Mouse (Mus musculus): ENCODE data around the gene 9930111J21Rik2. TPM values are rescaled to one million over a fixed set of nuclear protein-coding genes. Genes with fewer than 3 reads are reported as not detected.
A peak's percentile ranks its signal among the peaks of the same experiment; 100 is the strongest.

The 9930111J21Rik2 gene
- polyA plus RNA-seq, 1 experiment from 2014 or later, result 0.46 TPM

DNA sequence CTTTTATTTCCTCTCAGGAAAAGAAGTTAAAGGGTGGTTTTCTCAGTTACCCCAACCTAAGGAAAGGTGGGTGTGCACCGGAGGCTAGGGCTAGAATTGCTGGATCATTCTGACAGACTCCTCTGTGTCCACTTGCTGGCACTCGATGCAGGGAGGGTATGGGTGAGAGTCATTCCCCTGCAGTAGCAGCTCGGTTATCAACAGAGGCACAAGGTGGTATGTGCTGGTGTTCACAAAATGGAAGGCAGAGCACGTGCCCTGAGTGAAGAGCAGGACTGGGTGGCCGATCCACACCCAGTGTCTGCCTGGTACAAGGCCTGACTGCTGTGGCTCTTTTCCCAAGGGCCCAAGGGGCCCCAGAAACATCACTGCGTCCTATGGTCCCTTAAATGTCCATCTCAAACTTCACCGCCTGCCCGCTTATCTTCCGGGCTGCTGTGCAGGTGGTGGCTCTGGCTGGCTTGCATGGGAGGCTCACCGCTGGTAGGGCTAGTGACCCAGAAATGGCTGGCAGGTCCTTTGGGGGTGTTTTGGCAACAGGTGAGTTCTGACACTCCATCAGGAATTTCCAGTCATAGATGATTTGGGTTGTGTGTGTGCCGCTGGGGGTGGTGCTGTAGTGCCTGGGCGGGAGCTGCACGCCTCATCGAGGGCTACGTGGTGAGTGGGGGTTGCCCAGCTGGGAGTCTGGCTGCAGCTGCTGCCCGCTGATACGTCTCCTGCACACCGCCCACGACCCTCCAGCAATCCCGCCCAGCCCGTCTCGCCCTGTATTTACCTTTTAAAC is 37.0 kb upstream of the 9930111J21Rik2 start:
- H3K9ac ChIP-seq (ENCODE audit: low read length), result peak overlapping the region; percentile 31; the same call in 1 of the 2 replicates
- WGBS, result 37% methylated on average over 22 of the region's 22 CpGs
- H3K4me1 ChIP-seq (replicated peaks; ENCODE audit: control insufficient read depth, insufficient read depth), result peaks cover 4% of the 10 kb centered on the region; the same call in 1 of the 2 replicates
- TF ChIP-seq CTCF (IDR thresholded peaks at IDR 0.05; ENCODE audit: low read depth) (no peak), EP300 (optimal IDR thresholded peaks at IDR 0.05) (no peak)
- no peaks in the 10 kb centered on the region for H3K36me3 ChIP-seq (ENCODE audit: control insufficient read depth, insufficient read depth, low read length)
- peak overlapping the region; percentile 18 for H3K4me3 ChIP-seq (ENCODE audit: low read depth, low read length)
- no peaks in the 10 kb centered on the region for H3K27me3 ChIP-seq (ENCODE audit: control insufficient read depth, insufficient read depth, low read length)
- ATAC-seq (ENCODE audit: low FRiP score, low TSS enrichment) (peak; percentile 62; the same call in 1 of the 2 replicates), DNase-seq (ENCODE audit: low spot score) (peak; percentile 65)
- H3K4me2 ChIP-seq (replicated peaks; ENCODE audit: low read depth), result peak overlapping the region; percentile 46
- no peaks in the 10 kb centered on the region for H3K9me3 ChIP-seq (ENCODE audit: control insufficient read depth, low read length)
- 0 out of 2 replicates have a peak overlapping the region, but pooled peaks have one; percentile 30 for H3K27ac ChIP-seq (replicated peaks)

DNA sequence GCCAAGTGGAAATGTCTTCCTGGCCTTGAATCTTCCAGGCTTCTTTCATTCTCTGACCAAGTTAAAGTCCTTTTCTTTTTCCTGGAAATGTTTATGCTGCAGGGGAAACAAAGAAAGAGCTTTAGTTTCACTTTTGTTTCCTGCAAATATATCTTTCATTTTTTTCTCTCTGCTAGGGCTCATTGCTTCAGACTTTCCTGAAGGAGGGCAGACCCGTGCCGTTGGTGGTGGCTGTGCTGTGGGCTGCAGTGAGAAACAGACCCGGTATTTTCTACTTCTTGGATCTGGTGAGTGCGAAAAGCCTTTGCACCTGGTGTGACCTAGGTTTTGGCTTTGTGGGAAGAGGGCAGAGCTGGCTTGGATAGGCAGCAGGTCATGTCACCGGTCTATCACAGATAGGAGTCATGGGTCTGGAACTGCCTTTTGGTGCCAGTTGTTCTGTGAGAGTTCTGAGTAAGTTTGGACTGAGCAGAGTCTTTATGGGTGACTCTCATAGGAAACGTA is 35.9 kb upstream of the 9930111J21Rik2 start:
- Histone ChIP-seq H3K27ac (replicated peaks) (peak overlapping the region; percentile 75), H3K36me3 (ENCODE audit: control insufficient read depth, insufficient read depth, low read length) (no peaks in the 10 kb centered on the region), H3K9me3 (ENCODE audit: control insufficient read depth, low read length) (no peaks in the 10 kb centered on the region), H3K27me3 (ENCODE audit: control insufficient read depth, insufficient read depth, low read length) (no peaks in the 10 kb centered on the region), H3K4me2 (replicated peaks; ENCODE audit: low read depth) (peak overlapping the region; percentile 17; the same call in 1 of the 2 replicates), H3K4me1 (replicated peaks; ENCODE audit: control insufficient read depth, insufficient read depth) (peaks cover 4% of the 10 kb centered on the region; the same call in 1 of the 2 replicates), H3K9ac (ENCODE audit: low read length) (no peak overlapping the region), H3K4me3 (ENCODE audit: low read depth, low read length) (no peak overlapping the region)
- DNase-seq (ENCODE audit: low spot score) (no peak), ATAC-seq (ENCODE audit: low FRiP score, low TSS enrichment) (no peak)
- 70% methylated on average over 6 of the region's 6 CpGs for WGBS
- TF ChIP-seq EP300 (optimal IDR thresholded peaks at IDR 0.05) (no peak), CTCF (IDR thresholded peaks at IDR 0.05; ENCODE audit: low read depth) (no peak)

DNA sequence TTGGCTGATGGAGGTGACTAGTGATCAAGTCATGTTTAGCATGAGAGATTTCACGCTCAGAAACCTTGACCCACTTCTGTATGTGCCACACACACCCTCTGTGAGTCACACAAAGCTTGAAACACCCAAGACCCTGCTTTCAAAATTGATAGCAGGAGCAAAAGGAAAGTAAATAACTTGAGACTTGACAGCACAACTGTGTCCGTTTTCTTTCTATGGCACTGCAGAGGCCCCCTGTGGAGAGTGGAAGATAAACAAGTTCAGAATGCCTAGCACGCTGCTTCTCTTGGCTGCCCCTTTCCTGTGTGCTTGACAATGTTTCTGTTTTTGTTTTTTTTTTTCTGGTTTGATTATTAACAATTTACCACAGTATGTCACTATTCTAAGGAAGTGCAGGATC is 33.8 kb upstream of the 9930111J21Rik2 start:
- DNase-seq (ENCODE audit: low spot score) (no peak), ATAC-seq (ENCODE audit: low FRiP score, low TSS enrichment) (peak; percentile 55)
- TF ChIP-seq EP300 (optimal IDR thresholded peaks at IDR 0.05) (no peak), CTCF (IDR thresholded peaks at IDR 0.05; ENCODE audit: low read depth) (peak; percentile 59)
- H3K27me3 ChIP-seq (ENCODE audit: control insufficient read depth, insufficient read depth, low read length), result no peaks in the 10 kb centered on the region
- no peak overlapping the region for H3K9ac ChIP-seq (ENCODE audit: low read length)
- H3K4me2 ChIP-seq (replicated peaks; ENCODE audit: low read depth), result no peak overlapping the region
- no peak overlapping the region for H3K4me3 ChIP-seq (ENCODE audit: low read depth, low read length)
- no peaks in the 10 kb centered on the region for H3K36me3 ChIP-seq (ENCODE audit: control insufficient read depth, insufficient read depth, low read length)
- 15% methylated on average over 3 of the region's 3 CpGs for WGBS
- no peaks in the 10 kb centered on the region for H3K9me3 ChIP-seq (ENCODE audit: control insufficient read depth, low read length)
- no peak overlapping the region for H3K27ac ChIP-seq (replicated peaks)
- peaks cover 4% of the 10 kb centered on the region; the same call in 1 of the 2 replicates for H3K4me1 ChIP-seq (replicated peaks; ENCODE audit: control insufficient read depth, insufficient read depth)

DNA sequence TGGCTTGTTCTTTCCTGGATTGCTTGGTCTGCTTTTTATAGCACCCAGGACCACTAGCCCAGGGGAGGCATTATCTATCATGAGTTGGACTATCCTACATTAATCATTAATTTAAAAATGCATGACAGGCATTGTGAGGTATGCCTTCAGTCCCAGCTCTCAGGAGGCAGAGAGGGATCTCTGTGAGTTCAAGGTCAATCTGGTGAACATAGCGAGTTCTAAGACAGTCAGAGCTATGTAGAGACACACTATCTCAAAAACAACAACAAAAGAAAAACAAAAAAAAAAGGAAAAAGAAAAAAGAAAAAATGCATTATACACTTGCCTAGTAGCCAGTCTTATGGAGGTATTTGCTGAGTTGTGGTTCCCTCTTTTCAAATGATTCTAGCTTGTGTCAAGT is 33.3 kb upstream of the 9930111J21Rik2 start:
- H3K27ac ChIP-seq (replicated peaks), result no peak overlapping the region
- no peak overlapping the region for H3K4me3 ChIP-seq (ENCODE audit: low read depth, low read length)
- H3K4me2 ChIP-seq (replicated peaks; ENCODE audit: low read depth), result no peak overlapping the region
- DNase-seq (ENCODE audit: low spot score) (no peak), ATAC-seq (ENCODE audit: low FRiP score, low TSS enrichment) (no peak)
- no peaks in the 10 kb centered on the region for H3K27me3 ChIP-seq (ENCODE audit: control insufficient read depth, insufficient read depth, low read length)
- H3K9me3 ChIP-seq (ENCODE audit: control insufficient read depth, low read length), result no peaks in the 10 kb centered on the region
- TF ChIP-seq EP300 (optimal IDR thresholded peaks at IDR 0.05) (no peak), CTCF (IDR thresholded peaks at IDR 0.05; ENCODE audit: low read depth) (no peak)
- WGBS, result 79% methylated on average over 1 of the region's 1 CpGs
- H3K36me3 ChIP-seq (ENCODE audit: control insufficient read depth, insufficient read depth, low read length), result no peaks in the 10 kb centered on the region
- peaks cover 4% of the 10 kb centered on the region; the same call in 1 of the 2 replicates for H3K4me1 ChIP-seq (replicated peaks; ENCODE audit: control insufficient read depth, insufficient read depth)
- no peak overlapping the region for H3K9ac ChIP-seq (ENCODE audit: low read length)

DNA sequence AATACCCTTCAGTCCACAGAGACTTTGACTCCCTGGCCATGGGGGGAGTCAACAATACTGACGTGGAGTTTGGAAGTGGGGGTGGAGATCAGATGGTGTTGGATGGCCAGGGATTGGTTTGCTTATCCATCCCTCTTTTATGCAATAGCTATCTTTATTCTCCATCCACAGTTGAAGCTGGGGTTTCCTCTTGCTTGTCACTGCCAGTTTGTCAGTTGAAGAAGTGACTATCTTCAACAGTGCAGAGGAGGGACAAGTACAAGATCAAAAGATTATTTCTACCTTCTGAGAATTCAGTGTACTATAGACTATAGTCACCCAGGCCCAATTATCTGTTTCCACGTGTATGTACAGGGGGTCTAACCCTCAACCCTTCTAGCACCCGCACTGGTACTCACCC is 32.8 kb upstream of the 9930111J21Rik2 start:
- DNase-seq (ENCODE audit: low spot score) (no peak), ATAC-seq (ENCODE audit: low FRiP score, low TSS enrichment) (no peak)
- no peak overlapping the region for H3K4me2 ChIP-seq (replicated peaks; ENCODE audit: low read depth)
- H3K9me3 ChIP-seq (ENCODE audit: control insufficient read depth, low read length), result no peaks in the 10 kb centered on the region
- no peak for TF ChIP-seq CTCF (IDR thresholded peaks at IDR 0.05; ENCODE audit: low read depth)
- no peak for TF ChIP-seq EP300 (optimal IDR thresholded peaks at IDR 0.05)
- no peak overlapping the region for H3K27ac ChIP-seq (replicated peaks)
- no peaks in the 10 kb centered on the region for H3K27me3 ChIP-seq (ENCODE audit: control insufficient read depth, insufficient read depth, low read length)
- no peak overlapping the region for H3K4me3 ChIP-seq (ENCODE audit: low read depth, low read length)
- H3K4me1 ChIP-seq (replicated peaks; ENCODE audit: control insufficient read depth, insufficient read depth), result peaks cover 4% of the 10 kb centered on the region; the same call in 1 of the 2 replicates
- H3K36me3 ChIP-seq (ENCODE audit: control insufficient read depth, insufficient read depth, low read length), result no peaks in the 10 kb centered on the region
- 68% methylated on average over 3 of the region's 3 CpGs for WGBS
- no peak overlapping the region for H3K9ac ChIP-seq (ENCODE audit: low read length)

DNA sequence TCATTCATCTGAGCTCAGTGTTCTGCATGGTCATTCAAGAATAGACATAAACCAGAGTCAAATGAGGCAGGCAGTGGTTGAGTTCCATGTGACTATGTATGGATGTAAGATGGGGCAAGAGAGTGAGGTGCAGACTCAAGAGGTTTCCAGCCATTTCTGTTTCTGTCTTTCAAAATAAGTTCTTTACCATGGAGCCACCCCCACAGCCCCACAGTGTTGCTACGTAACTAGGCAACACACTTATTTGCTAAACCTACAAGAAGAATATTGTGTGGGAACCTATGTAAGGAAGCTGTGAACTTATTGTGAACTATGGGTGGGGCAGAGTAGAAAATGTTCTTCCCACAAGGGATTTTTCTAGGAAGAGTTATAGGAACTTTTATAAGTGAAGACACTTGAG is 32.1 kb upstream of the 9930111J21Rik2 start:
- DNase-seq (ENCODE audit: low spot score), result no peak
- no peak overlapping the region for H3K4me2 ChIP-seq (replicated peaks; ENCODE audit: low read depth)
- WGBS, result 47% methylated on average over 1 of the region's 1 CpGs

More for the DNA sequence above, 32.1 kb upstream of the 9930111J21Rik2 start:
- no peaks in the 10 kb centered on the region for H3K36me3 ChIP-seq (ENCODE audit: control insufficient read depth, insufficient read depth, low read length)
- TF ChIP-seq EP300 (optimal IDR thresholded peaks at IDR 0.05), result no peak
- no peak for TF ChIP-seq CTCF (IDR thresholded peaks at IDR 0.05; ENCODE audit: low read depth)
- no peak overlapping the region for H3K9ac ChIP-seq (ENCODE audit: low read length)
- ATAC-seq (ENCODE audit: low FRiP score, low TSS enrichment), result peak; percentile 62
- H3K27ac ChIP-seq (replicated peaks), result no peak overlapping the region
- peaks cover 4% of the 10 kb centered on the region; the same call in 1 of the 2 replicates for H3K4me1 ChIP-seq (replicated peaks; ENCODE audit: control insufficient read depth, insufficient read depth)
- H3K27me3 ChIP-seq (ENCODE audit: control insufficient read depth, insufficient read depth, low read length), result no peaks in the 10 kb centered on the region
- H3K4me3 ChIP-seq (ENCODE audit: low read depth, low read length), result no peak overlapping the region
- H3K9me3 ChIP-seq (ENCODE audit: control insufficient read depth, low read length), result no peaks in the 10 kb centered on the region

All from stomach, postnatal 0 days (tissue).